Mouse (Mus musculus): ENCODE results near the gene Sstr5. TPM values are rescaled to one million over a fixed set of nuclear protein-coding genes. Genes with fewer than 3 reads are reported as not detected.

The Sstr5 gene
- polyA plus RNA-seq, 1 experiment from 2014 or later = not detected

DNA sequence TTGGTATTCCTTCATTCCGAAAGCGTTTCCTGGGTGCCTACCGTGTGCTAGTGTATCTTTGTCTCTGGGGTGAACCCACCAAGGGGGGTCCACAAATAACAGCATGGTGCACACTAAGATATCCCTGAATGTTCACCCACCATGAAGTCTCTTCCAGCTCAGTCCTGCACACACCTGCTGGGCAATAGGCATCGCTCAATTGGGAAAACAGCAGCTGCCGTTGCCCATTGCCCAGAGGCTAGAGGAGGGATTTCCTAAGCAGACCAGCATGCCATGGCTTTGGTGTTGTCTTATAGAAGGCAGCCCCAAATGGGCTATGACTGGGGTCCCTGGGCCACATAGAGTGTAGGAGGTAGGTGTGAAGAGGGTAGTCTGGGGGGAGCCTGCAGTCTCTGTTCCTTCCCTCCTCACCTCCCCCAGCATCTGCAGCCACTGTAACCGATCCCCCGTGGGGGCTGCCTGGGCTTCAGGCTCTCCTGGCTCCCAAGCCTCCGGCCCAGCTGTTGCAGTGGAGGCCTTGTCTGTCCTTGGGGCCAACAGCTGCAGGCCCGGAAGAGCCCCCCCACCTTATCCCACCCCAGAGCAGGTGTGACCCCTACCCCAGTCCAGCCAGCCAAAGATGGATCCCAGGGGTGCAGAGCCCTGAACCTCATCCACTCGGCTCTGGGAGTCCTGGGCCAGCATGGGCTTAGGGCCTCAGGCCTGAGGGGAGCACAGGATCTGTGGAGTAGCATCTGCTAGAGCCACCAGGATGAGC, 13.2 kb upstream of the Sstr5 start:
- Histone ChIP-seq H3K27me3 (replicated peaks) (peaks cover 14% of the 10 kb centered on the region; the same call in 1 of the 2 replicates), H3K9ac (no peak overlapping the region), H3K27ac (no peak overlapping the region), H3K4me2 (no peak overlapping the region), H3K4me1 (no peaks in the 10 kb centered on the region), H3K9me3 (replicated peaks) (no peaks in the 10 kb centered on the region), H3K4me3 (no peak overlapping the region), H3K36me3 (no peaks in the 10 kb centered on the region)
- WGBS (ENCODE audit: insufficient replicate concordance) = 66% methylated on average over 10 of the region's 10 CpGs
- ATAC-seq = no peak

DNA sequence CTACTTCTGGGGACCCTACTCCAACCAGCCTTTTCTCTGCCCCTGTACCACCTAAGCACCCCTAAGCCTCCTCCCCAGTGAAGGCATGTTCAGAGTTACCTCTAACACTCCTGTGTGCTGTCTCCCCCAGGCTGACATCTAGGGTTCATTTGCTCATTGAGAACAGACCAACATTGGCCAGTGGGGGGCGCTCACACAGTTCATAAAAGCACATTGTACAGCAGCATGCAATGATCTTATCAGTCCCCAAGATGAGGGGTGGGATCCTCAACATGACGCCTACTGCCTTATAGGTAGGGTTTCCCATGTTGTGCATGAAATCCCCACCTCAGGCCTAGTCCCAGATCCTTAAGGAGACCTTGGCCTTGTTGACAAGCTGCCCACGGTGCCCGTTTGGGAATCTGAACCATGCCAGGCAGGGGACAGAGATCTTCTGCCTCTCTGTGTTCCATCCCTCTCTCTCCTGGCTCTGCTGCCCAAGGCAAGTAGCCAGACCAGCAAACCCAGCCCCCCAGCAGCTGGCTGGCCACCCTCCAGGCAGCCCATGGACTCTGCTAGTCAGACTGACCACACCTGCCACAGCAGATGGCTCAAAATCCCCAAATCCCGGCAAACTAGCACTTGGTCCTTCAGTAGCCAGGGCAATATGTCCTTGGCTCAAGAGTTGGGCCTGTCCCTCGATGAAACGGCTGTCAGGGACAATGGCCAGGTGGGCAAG, 11.9 kb upstream of the Sstr5 start:
- Histone ChIP-seq H3K4me3 (no peak overlapping the region), H3K27ac (no peak overlapping the region), H3K9me3 (replicated peaks) (no peaks in the 10 kb centered on the region), H3K27me3 (replicated peaks) (peaks cover 18% of the 10 kb centered on the region; the same call in 1 of the 2 replicates), H3K36me3 (no peaks in the 10 kb centered on the region), H3K4me2 (no peak overlapping the region), H3K9ac (no peak overlapping the region), H3K4me1 (no peaks in the 10 kb centered on the region)
- ATAC-seq = no peak
- 55% methylated on average over 7 of the region's 7 CpGs for WGBS (ENCODE audit: insufficient replicate concordance)

DNA sequence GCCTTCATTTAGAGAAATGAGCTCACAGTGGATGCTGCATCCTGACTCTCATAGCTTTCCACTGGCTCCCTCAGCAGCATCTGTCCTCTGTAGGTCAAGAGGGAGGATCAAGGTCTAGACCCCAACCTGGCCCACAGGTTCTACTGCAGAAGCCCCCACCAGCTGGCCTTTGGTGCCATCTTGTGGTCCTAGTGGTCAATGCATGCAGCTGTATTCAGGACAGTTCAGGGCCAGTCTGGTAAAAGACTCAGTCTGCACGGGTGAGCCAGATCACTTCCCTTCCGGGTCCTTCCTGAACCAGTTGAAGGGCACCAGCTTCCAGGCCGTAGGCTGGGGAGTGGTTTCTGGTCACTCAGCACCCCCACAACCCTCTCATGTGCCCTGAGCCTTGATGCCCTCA, 10.7 kb upstream of the Sstr5 start:
- Histone ChIP-seq H3K9ac (no peak overlapping the region), H3K4me1 (no peaks in the 10 kb centered on the region), H3K27me3 (replicated peaks) (peaks cover 22% of the 10 kb centered on the region; the same call in 1 of the 2 replicates), H3K36me3 (no peaks in the 10 kb centered on the region), H3K9me3 (replicated peaks) (no peaks in the 10 kb centered on the region), H3K4me2 (no peak overlapping the region), H3K4me3 (no peak overlapping the region), H3K27ac (no peak overlapping the region)
- ATAC-seq = no peak
- WGBS (ENCODE audit: insufficient replicate concordance) = 8% methylated on average over 3 of the region's 3 CpGs

DNA sequence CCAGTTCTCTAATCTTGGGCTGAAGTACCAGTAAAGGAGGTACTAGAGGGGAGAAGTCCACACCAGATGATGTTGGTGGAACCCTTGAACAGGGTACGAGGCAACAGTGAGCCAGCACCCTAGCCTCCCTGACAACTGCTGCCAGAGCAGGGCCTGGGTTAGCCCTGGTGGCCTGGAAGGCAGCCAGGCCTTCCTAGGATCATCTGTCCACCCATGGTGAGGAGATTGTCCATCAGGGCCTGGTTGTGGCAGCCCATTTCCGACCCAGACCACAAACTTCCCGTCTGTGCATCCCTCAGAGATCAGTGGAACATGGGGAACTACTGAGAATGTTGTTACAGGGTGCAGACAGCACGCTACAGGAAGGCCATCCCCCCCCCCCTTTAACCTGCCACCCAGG, 5.5 kb upstream of the Sstr5 start:
- H3K9me3 ChIP-seq (replicated peaks) = no peaks in the 10 kb centered on the region
- peaks cover 52% of the 10 kb centered on the region for H3K27me3 ChIP-seq (replicated peaks)

DNA sequence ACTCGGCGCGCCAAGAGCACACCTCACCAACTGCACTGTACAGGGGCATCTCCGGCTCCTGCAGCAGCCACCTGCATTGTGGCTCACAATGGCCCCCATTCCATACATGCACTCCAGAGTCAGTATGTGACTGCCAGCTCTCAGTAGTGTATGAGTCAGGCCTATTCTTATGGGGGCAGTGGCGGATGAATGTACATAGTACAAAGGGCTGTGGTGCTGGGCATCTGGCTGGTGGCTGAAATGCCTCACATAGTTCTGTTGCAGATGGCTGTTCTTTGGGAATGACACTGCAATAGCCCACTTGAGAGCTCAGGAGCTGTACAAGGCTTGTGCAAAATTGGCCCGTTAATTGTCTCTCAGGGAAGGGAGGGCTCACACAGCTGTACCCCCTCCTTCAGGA, 15.0 kb downstream of the Sstr5 start:
- Histone ChIP-seq H3K4me2 (no peak overlapping the region), H3K9me3 (replicated peaks) (no peaks in the 10 kb centered on the region), H3K27ac (no peak overlapping the region), H3K36me3 (no peaks in the 10 kb centered on the region), H3K4me3 (no peak overlapping the region), H3K9ac (no peak overlapping the region), H3K27me3 (replicated peaks) (peaks cover 48% of the 10 kb centered on the region), H3K4me1 (no peaks in the 10 kb centered on the region)
- ATAC-seq = no peak
- 72% methylated on average over 6 of the region's 6 CpGs for WGBS (ENCODE audit: insufficient replicate concordance)

More for the DNA sequence above, 5.5 kb upstream of the Sstr5 start:
- WGBS (ENCODE audit: insufficient replicate concordance) = 18% methylated on average over 4 of the region's 4 CpGs
- no peak for ATAC-seq
- Histone ChIP-seq H3K4me1 (no peaks in the 10 kb centered on the region), H3K36me3 (no peaks in the 10 kb centered on the region), H3K27ac (no peak overlapping the region), H3K4me2 (no peak overlapping the region), H3K9ac (no peak overlapping the region), H3K4me3 (no peak overlapping the region)

DNA sequence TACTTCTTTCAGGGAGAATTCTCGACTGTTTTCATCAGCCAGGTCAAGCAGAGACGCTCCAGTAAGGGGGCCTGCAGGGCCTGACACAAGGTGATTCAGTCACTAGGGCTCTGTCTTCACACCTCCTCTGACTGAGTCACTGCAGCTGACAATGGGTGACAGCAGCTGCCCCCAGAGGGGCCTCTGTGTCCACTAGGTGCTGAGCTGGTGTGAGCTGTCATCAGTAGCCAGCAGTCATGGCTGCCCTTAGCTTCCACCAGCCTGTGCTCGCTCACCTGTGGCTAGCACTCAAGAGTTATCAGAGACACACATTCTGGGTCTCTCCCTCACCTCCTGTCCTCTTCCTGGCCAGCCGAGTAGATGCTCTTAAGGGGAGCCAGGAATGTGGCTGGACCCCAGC, 16.3 kb downstream of the Sstr5 start:
- WGBS (ENCODE audit: insufficient replicate concordance) = 29% methylated on average over 4 of the region's 4 CpGs

DNA sequence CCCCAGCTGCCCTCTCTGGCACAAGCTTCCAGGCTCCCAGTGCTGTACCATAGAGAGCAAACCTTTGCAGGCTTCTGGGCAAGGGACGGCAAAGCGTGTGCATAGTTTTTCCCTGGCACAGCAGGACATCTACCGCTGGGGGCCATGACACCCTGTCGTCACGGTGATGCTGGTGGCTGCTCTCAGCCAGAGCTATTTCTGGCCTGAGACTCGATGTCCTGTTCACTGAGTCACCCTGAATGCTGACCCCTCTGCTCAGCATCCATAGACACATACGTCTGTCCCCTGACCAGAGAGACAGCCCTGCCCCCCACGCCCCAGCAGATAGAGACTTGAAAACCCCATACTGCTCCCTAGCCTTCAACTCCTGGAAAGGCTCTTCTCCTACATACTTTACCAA, 16.9 kb downstream of the Sstr5 start:
- H3K4me1 ChIP-seq = no peaks in the 10 kb centered on the region
- no peaks in the 10 kb centered on the region for H3K9me3 ChIP-seq (replicated peaks)
- H3K27ac ChIP-seq = no peak overlapping the region
- no peak overlapping the region for H3K4me3 ChIP-seq
- ATAC-seq = no peak
- H3K27me3 ChIP-seq (replicated peaks) = peaks cover 60% of the 10 kb centered on the region
- H3K36me3 ChIP-seq = no peaks in the 10 kb centered on the region
- no peak overlapping the region for H3K9ac ChIP-seq
- H3K4me2 ChIP-seq = no peak overlapping the region
- WGBS (ENCODE audit: insufficient replicate concordance) = 50% methylated on average over 8 of the region's 8 CpGs

More for the DNA sequence above, 16.3 kb downstream of the Sstr5 start:
- peaks cover 56% of the 10 kb centered on the region for H3K27me3 ChIP-seq (replicated peaks)
- no peak overlapping the region for H3K9ac ChIP-seq
- no peak overlapping the region for H3K4me3 ChIP-seq
- no peak for ATAC-seq
- H3K4me1 ChIP-seq = no peaks in the 10 kb centered on the region
- no peaks in the 10 kb centered on the region for H3K9me3 ChIP-seq (replicated peaks)
- H3K27ac ChIP-seq = no peak overlapping the region
- no peaks in the 10 kb centered on the region for H3K36me3 ChIP-seq
- no peak overlapping the region for H3K4me2 ChIP-seq

DNA sequence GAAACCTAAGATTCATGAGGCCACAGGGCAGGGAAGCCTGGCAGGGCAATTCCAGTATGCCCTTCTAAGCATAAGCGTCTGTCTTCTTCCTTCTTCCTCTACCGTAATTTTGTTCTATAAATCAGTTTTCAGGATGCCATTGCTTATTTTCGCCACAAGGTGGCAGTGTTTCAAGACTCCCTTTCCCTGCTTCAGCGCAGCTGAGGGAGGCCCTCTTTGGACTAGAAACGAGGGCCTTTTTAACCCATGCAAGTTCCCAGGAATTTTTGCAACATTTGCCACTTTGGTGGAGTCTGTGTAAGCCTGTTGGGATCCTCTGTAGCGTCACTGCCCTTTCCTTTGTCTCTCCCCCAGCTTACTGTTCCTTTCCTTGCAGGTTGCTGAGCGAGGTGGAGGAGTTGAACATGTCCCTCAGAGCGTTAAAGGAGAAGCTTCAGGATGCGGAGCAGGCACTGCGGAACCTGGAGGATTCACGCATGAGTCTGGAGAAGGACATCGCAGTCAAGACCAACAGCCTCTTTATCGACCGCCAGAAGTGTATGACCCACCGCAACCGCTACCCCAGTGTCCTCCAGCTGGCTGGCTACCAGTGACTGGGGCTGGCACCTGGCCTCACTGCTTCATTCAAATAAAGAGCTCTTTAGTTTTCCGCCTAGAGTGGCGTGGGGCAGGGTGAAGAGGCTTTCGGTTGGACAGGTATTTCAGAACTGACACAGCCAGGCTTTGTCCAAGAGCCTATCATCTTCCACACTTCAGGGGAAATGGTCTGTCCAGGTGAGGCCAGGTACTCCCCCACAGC, 20.9 kb downstream of the Sstr5 start:
- Histone ChIP-seq H3K27ac (no peak overlapping the region), H3K4me3 (no peak overlapping the region), H3K27me3 (replicated peaks) (peaks cover 81% of the 10 kb centered on the region), H3K9ac (no peak overlapping the region), H3K4me1 (peaks cover 11% of the 10 kb centered on the region; the same call in 1 of the 2 replicates), H3K9me3 (replicated peaks) (no peaks in the 10 kb centered on the region), H3K4me2 (no peak overlapping the region), H3K36me3 (no peaks in the 10 kb centered on the region)
- 35% methylated on average over 19 of the region's 19 CpGs for WGBS (ENCODE audit: insufficient replicate concordance)
- no peak for ATAC-seq

DNA sequence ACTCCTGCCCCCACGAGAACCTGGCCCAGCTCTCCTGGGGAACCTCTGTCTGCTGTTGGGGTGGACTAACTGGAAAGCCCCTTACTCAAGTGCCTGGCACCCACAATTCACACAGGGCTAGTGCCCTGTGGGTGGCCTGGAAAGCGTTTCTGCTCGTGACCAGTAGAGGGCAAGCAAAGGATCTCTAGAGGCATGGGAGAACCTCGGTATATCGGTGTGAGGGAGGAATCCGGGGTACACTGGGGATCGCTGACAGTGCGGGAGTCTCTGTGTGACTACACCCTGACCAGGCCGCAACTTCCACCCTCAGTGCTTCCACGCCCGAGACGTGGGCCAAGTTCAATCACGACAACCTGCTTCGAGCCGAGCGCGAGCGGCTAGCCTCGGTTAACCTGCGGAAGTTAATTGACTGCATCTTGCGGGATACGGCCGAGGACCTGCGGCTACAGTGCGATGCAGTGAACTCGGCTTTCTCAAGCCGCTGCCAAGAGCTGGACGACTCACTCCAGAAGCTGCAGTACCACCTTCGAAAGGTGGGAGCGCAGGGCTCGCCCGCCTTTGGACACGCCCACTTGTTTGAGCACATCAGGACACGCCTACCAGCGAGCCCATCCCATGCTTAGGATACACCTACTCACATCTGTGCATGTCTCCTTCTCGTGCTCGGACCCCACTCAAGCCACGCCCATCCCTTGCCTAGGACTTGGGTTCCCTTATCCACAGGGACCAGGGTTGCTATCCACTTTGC, 22.6 kb downstream of the Sstr5 start:
- H3K9ac ChIP-seq = no peak overlapping the region
- no peaks in the 10 kb centered on the region for H3K9me3 ChIP-seq (replicated peaks)
- peaks cover 11% of the 10 kb centered on the region; the same call in 1 of the 2 replicates for H3K4me1 ChIP-seq
- peak overlapping the region; percentile 44 for H3K4me3 ChIP-seq
- peaks cover 80% of the 10 kb centered on the region for H3K27me3 ChIP-seq (replicated peaks)
- 3% methylated on average over 38 of the region's 38 CpGs for WGBS (ENCODE audit: insufficient replicate concordance)
- H3K4me2 ChIP-seq = peak overlapping the region; percentile 72
- peak; percentile 46; the same call in 1 of the 2 replicates for ATAC-seq
- H3K27ac ChIP-seq = no peak overlapping the region
- no peaks in the 10 kb centered on the region for H3K36me3 ChIP-seq

DNA sequence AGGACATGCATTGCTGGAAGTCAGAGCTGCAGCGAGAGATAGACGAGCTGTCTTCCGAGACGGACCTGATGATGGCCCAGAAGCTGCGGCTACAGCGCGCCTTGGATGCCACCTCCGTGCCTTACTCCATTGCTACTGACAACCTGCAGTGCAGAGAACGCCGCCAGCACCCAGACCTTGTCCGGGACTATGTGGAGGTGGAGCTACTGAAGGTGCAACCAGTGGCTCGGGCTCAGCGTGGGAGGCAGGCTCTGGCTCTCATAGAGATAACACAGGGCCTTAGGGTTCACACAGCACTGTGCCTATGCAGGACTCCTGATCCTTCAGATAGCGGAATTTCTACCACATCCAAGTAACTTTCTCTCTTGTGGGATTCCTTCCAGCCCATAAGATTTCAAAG, 25.0 kb downstream of the Sstr5 start:
- Histone ChIP-seq H3K4me3 (no peak overlapping the region), H3K27me3 (replicated peaks) (peaks cover 68% of the 10 kb centered on the region), H3K27ac (no peak overlapping the region), H3K9me3 (replicated peaks) (no peaks in the 10 kb centered on the region), H3K9ac (no peak overlapping the region), H3K4me1 (peaks cover 11% of the 10 kb centered on the region; the same call in 1 of the 2 replicates), H3K36me3 (no peaks in the 10 kb centered on the region), H3K4me2 (peak overlapping the region; percentile 32)
- 33% methylated on average over 14 of the region's 14 CpGs for WGBS (ENCODE audit: insufficient replicate concordance)
- ATAC-seq = no peak

DNA sequence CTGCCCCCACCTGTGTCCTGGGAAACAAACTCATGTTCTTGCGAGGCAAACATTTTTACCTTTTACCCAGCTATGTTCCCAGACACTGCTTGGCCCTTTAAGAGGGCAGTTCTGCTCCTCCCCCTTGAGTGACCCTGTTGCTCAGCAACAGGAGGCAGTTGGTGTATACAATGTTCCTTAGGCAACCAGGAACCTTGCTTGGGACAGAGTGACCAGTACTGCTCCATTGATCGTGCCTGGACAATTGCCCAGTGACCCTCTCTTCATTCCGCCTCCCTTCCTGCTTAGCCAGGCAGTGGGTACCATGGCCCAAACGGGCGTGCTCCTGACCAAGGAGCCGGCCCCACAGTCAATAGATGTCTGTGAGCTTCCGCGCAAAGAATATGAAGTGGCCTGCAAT, 25.7 kb downstream of the Sstr5 start:
- Histone ChIP-seq H3K27ac (no peak overlapping the region), H3K4me3 (no peak overlapping the region)

More for the DNA sequence above, 25.7 kb downstream of the Sstr5 start:
- peaks cover 11% of the 10 kb centered on the region; the same call in 1 of the 2 replicates for H3K4me1 ChIP-seq
- no peaks in the 10 kb centered on the region for H3K36me3 ChIP-seq
- ATAC-seq = peak; percentile 49; the same call in 1 of the 2 replicates
- peak overlapping the region; percentile 32 for H3K4me2 ChIP-seq
- no peaks in the 10 kb centered on the region for H3K9me3 ChIP-seq (replicated peaks)
- peaks cover 62% of the 10 kb centered on the region for H3K27me3 ChIP-seq (replicated peaks)
- whole genome bisulfite sequencing (ENCODE audit: insufficient replicate concordance) = 41% methylated on average over 8 of the region's 8 CpGs
- no peak overlapping the region for H3K9ac ChIP-seq
